Mouse (Mus musculus): Measurements from ENCODE around the gene Ren1.

DNA sequence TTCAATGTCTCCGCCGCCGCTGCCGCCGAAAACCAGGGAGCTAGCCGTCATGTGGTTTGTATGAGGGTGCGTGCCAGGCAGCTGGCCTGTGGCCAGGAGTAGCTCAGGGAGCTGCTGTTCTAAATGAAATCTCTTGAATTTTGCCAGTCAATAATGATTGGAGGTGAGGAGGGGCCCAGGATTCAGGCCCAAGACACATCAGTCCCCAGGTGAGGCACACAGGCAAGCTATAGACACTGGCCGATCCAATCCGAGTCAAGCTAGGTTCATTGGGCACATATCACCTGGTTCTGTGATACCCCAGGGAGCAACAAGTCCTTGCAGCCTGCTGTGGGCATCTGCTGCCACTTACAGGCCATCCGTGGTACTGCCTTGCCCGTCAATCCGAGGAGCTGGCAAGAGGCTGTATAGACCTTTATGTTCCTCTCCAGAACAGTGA lies 3.1 kb downstream of the Ren1 start:
- TF ChIP-seq EP300 (IDR thresholded peaks at IDR 0.05; ENCODE audit: insufficient read depth, low read depth, low read length) (no peak), POLR2A (IDR thresholded peaks at IDR 0.05; ENCODE audit: insufficient read depth, low read length) (no peak), CTCF (IDR thresholded peaks at IDR 0.05; ENCODE audit: low read depth, low read length) (peak; percentile 97)

Data from ES-Bruce4 (cell line).